Mouse (Mus musculus): ENCODE measurements around the gene Tmem211. TPM values are rescaled to one million over a fixed set of nuclear protein-coding genes. Genes with fewer than 3 reads are reported as not detected.

The Tmem211 gene
- not detected for polyA plus RNA-seq (2014; fragmentation: Illumina TruSeq; extraction: RNeasy Lipid Tissue Mini Kit (QIAGEN cat#74804); ENCODE audit: low read depth, low replicate concordance)

GRCm38 (mm10) chr5:113226632-113227102 lies at the start of gene Tmem211:
TSS of gene Tmem211 (plus strand) at chr5:113226909.

GRCm38 (mm10) chr5:113221147-113221865 lies 5.4 kb upstream of the Tmem211 start, which contains the start of gene 2900026A02Rik:
TSS of gene 2900026A02Rik (minus strand) at chr5:113221236.

Other genes with a start within 250 kb of the Tmem211 start
- 2.1 TPM for gene Grk3, start 211.1 kb upstream of the Tmem211 start, polyA plus RNA-seq (2014; fragmentation: Illumina TruSeq; extraction: RNeasy Lipid Tissue Mini Kit (QIAGEN cat#74804); ENCODE audit: low read depth, low replicate concordance)
- not detected for gene Crybb2, start 156.8 kb upstream of the Tmem211 start, polyA plus RNA-seq (2014; fragmentation: Illumina TruSeq; extraction: RNeasy Lipid Tissue Mini Kit (QIAGEN cat#74804); ENCODE audit: low read depth, low replicate concordance)
- gene Crybb3, start 145.3 kb upstream of the Tmem211 start, polyA plus RNA-seq (2014; fragmentation: Illumina TruSeq; extraction: RNeasy Lipid Tissue Mini Kit (QIAGEN cat#74804); ENCODE audit: low read depth, low replicate concordance) = not detected
- 11.5 TPM for gene 2900026A02Rik, start 5.7 kb upstream of the Tmem211 start, polyA plus RNA-seq (2014; fragmentation: Illumina TruSeq; extraction: RNeasy Lipid Tissue Mini Kit (QIAGEN cat#74804); ENCODE audit: low read depth, low replicate concordance)
- gene Sgsm1, start 83.9 kb downstream of the Tmem211 start, polyA plus RNA-seq (2014; fragmentation: Illumina TruSeq; extraction: RNeasy Lipid Tissue Mini Kit (QIAGEN cat#74804); ENCODE audit: low read depth, low replicate concordance) = 0.82 TPM
- not detected for gene Aym1, start 130.4 kb downstream of the Tmem211 start, polyA plus RNA-seq (2014; fragmentation: Illumina TruSeq; extraction: RNeasy Lipid Tissue Mini Kit (QIAGEN cat#74804); ENCODE audit: low read depth, low replicate concordance)